Mouse (Mus musculus): ENCODE results near the gene Lmx1b.

Lmx1b gene

DNA sequence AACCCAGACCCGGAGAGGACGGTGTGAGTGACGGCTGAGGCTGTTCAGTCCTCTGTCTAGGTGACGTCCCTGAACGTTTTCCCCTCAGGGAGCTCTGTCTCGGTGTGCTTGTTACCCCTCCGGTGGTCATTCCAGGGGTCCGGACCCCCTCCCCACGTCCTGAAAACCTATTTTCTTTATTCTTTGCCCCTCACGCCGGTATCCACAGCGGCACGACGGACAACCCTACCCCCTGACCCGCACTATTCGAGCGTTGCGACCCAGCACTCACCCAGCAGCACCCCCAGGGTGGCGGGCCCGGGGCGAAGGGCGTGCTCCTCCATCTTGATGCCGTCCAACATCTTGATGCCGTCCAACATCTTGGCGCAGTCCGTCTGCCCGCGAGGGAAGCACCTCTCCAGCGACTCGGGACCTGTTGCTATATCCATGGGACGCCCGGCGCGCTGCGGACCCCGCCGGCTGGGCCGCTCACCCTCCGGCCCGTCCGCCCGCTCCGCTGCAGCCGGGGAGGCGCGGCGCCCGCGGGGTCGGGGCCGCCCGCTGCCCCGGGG is at the start of gene Lmx1b:
Gene Lmx1b (minus strand): TSS at position 341 of the 551 bp plus-strand sequence.
- no peak for DNase-seq (ENCODE audit: low read depth, low spot score)

DNA sequence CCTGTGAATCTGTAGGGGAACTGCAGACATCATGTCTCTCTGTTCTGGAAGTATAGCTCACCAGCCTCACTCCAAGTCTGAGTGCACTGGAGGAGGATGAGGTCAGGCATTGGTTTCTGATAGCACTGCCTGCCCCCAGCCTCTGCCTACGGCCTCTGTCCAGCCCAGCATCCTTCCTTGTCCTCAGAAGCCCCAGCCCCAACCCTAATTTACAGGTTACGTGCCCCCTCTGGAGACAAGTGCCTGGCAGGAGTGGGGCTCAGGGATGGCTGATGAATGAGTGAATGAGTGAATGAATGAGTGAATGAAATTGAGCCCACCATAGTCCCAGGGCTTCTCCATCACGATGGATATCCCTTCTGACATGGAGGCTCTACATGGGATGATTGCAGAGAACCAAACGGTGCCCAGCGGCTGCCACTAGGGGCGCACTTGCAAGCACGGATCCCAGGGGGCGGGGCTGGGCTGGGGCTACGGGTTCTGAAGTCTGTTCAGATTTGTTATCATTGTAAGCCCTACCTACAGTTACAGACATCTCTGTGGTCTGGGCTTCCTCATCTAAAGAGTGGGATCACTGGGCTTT is 49.7 kb upstream of the Lmx1b start:
- peak; percentile 60 for DNase-seq (ENCODE audit: low read depth, low spot score)

DNA sequence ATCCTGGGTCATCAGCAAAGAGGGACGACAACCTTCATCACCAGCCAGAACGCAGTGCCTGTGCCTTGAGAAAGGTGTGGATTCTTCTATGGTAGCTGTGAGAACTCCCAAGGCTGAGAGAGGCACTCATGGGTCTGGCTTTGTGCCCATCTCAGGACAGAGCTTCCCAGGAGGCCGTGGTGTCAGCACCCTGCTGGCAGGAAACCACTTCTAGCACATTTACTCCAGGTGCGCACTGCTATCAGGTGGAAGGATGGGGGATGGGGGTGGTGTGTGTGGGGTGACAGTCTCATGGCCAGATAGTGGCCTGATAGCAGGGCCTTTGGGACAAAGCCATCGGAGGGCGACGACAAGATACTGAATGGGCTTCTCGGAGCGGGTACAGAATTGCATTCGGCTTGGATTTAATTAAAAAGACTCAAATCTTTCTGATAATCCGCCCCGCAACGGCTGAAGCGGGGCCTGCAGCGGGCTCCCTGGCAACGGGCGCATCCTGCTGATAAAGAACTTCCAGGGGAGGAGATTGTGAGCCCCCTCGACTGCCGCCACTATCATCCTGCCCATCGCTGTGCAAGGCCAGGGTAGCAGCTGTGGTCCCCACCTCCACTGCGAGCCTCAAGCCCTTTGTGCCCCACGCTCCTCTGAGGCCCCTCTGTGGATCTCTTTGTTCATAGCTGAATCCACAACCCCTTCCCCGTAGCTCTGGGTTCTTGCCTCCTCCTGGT is 49.0 kb upstream of the Lmx1b start:
- no peak for DNase-seq (ENCODE audit: low read depth, low spot score)

DNA sequence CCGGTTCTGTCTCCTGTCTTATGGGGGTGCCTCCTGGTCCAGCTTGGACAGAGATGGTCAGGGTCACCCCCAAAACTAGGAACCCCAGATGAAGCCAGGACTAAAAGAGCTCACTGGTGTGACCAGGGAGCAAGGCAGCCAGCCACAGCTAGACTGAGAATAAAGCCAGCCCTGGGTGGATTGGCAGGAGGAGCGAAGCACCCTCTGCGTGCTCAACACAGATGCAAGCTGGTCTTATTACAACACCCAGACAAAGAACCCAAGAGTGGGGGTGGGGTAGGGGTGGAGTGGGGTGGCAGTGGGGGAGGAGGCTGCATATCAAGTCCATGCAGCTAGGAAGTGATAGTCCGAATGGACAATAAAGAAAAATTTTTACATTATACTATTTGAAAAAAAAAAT is 43.3 kb upstream of the Lmx1b start:
- no peak for DNase-seq (ENCODE audit: low read depth, low spot score)

DNA sequence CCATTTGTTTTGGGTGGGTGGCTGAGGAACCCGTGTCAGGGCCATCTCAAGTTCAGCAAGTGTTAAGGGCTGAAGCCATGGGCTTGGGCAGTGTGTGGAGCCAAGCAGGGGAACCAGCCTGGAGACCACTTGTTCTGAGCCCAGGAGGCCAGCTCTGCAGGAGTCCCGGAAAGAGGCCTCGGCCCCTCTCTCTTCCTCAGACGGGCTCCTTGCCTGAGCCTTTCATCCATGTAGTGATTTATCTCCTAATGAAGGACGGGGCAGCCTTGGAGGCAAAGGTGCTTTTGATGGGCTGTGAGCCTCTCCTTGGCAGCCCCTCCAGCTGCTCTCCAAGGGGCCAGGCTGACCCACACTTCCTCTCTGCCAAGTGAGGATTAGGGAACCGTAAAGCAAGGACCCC is 42.8 kb upstream of the Lmx1b start:
- no peak for DNase-seq (ENCODE audit: low read depth, low spot score)

DNA sequence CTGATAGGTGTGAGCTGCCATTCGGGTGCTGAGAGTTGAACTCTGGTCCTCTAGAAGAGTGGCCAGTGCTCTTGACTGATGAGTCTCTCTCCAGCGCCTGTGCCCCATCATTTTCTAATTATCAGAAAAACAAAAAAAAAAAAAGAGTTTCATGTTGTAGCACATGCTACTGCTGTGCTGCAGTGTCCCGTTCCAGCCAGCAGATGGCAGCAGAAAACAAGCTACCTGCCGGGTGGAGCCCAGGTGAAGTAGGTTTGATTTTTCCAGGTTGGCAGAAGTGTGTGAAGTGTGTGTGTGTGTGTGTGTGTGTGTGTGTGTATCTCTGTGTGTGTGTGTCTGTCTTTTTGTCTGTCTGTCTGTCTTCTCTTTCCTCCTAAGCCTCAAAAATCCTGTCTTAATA is 41.9 kb upstream of the Lmx1b start:
- DNase-seq (ENCODE audit: low read depth, low spot score) = peak; percentile 67

DNA sequence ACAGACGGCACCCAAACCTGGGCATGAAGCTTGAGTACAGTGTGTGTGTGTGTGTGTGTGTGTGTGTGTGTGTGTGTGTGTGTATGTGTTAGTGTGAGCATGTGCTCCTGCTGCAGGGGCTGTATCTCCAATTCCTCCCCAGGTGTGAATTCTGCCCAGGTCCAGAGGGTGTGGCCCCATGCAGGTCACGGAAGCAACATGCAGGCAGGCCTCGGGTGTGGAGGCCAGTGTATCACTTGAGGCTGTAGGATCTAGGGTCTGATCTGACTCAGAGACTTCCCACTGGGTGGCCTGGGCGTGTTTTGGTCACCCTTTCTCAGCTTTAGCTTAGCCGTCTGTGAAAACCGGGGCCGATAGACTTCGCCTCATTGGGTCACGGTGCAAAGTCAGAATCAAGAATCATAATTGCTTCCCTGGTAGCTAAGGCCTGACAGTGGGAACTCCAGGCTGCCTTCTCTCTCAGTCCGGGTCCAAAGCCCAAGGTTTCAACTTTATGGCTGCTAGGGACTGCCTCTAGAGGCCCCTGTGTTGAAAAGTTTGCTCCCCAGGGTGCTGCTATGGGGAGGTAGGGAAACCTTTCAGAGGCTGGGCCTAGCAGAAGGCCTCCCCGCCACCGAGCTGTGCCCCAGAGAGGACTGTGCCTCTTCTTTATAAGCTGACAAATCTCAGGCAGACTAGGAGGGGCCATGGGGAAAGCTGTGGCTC is 38.8 kb upstream of the Lmx1b start:
- no peak for DNase-seq (ENCODE audit: low read depth, low spot score)

DNA sequence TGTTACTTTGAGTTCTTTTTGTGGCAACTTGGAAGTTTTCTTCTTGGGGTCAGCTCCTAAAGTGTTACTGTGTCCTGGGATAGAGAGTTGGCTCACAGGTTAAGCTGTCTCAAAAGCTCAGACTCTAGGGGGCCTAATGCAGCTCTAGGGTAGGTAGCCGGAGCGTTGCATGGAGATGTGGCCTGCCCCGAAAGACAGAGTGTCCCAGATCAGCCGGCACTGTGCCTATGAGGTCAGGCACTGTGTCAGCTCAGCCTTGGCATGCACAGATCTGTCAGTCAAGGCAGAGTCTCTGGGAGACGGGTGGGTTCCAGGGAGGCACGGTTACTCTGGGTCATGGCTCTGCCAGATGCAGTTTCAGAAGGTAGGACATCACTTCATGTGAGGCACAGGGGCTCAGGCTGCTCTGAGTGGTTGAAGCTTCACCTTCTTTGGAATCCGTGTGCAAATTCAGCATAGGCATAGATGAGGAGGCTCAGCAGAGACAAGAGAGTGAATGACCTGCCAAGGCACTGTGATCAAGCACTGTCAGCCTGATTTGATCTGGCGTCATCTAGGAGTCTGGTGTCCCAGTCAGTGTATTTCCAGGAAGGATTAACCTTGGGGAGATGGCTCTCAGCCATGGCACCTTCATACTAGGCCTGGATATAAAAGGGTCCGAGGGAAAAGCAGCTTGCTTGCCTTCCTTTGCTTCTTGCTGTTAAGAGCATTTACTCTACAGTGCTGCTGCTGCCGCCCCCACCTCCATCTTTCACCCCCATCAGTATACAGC is 32.6 kb upstream of the Lmx1b start:
- DNase-seq (ENCODE audit: low read depth, low spot score) = no peak

DNA sequence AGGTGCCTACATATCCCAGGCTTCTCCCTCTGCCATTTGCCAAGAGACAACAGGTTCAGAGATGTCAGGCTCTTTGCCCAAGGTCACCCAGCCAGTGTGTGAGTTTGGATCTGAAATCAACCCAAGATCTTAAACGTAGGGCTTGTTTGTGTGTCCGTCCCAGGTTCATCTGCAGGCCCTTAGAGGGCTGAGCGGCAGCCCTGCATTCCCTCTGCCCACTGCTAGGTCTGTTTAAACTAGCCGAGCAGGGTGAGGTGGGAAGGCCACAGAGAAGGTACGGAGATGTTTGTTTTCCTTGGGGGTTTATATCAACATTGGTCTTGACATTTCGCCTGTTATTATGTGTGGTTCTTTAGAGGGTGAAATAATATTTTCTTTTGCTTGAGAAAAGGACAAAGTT is 28.4 kb upstream of the Lmx1b start:
- no peak for DNase-seq (ENCODE audit: low read depth, low spot score)

DNA sequence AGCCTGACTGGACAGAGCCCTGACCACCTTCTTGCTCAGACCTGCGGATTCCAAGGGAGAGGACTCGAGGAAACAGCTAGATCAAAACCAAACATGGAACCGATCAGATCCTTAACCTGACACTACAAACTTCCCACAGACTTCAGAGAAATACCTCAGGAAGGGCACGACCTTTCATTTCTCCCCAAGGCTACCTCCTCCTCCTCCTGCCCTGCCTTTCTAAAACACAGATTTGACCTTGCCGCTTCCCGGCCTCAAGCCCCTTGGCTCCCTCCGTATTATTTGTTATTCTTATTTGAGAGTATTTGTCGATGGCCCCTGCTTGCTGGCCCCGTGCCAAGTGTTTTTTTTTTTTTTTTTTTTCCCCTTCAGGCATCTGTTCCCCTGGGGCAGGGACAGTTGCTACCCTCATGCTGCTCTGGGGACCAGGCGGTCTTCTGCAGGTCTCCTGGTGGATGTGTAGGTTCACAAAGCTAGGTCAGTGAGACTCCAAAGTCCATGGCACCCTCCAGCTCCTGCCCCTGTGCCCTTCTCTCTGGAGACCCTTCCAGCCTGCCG is 26.2 kb upstream of the Lmx1b start:
- no peak for DNase-seq (ENCODE audit: low read depth, low spot score)

DNA sequence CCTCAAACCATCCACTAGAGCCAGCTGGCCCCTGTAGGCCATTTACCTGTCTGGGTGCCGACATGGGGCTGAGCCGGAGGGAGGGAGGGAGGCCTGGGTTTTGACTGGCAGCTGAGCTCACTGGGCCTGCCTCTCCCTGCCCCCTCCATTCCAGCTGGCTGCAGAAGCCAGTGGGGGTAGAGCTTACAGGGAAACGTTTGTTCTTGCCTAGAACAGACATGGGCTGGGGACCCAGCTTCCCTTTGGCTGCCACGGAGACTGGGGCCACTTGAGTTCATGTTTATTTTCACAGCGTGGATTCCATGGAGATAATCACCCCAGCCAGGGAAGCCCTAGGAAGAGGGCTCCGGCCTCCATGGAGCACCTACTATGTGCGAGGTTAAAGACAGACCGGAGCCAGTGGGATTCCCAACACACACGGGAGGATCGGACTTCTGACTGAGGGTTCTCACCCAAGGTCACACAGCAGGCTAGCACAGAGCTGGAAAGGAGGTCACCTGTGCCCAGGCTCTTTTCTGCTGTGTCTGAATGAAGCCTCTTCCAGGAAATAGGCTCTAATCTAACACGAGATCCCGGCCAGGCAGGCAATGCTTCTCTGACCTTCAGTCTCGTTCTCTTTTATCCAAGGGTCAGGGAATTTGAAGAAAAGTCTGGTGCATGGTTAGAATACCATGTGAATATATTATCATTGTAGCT is 25.2 kb upstream of the Lmx1b start:
- DNase-seq (ENCODE audit: low read depth, low spot score) = no peak

DNA sequence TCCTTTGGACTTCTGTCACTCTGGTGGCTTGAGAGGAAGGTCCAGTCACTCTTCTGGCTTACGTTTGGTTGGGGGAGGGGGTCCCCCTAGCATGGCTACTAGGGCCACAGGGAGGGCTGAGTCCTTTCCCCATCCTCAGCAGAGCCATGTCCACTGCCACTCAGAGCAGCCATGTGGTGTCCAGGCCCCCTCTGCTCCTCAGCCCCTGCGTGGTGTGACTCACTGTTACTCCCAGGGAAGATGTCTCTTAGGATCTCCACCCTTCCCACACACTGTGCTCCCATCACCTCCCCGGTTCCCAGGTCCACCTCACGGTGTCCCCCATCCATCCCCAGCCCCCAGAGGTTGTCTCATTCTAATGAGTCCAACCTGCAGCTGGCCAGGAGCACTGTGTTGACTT is 24.4 kb upstream of the Lmx1b start:
- DNase-seq (ENCODE audit: low read depth, low spot score) = no peak

DNA sequence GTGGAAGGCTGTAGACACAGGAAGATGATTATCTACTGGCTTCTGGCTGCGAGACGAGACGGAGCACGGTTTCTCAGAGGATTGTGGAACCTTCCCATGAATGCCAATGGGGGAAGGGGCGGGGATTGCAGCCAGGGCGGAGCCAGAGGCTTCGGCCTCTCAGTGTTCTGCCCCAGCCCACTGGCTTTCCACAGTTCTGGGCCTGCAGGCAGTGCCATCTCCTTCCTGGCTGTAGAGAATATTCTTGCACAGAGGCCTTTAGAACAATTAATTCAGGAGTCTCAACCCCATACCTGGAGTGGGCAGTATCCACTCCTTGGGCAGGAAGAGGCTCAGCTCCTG is 18.9 kb upstream of the Lmx1b start:
- DNase-seq (ENCODE audit: low read depth, low spot score) = no peak

DNA sequence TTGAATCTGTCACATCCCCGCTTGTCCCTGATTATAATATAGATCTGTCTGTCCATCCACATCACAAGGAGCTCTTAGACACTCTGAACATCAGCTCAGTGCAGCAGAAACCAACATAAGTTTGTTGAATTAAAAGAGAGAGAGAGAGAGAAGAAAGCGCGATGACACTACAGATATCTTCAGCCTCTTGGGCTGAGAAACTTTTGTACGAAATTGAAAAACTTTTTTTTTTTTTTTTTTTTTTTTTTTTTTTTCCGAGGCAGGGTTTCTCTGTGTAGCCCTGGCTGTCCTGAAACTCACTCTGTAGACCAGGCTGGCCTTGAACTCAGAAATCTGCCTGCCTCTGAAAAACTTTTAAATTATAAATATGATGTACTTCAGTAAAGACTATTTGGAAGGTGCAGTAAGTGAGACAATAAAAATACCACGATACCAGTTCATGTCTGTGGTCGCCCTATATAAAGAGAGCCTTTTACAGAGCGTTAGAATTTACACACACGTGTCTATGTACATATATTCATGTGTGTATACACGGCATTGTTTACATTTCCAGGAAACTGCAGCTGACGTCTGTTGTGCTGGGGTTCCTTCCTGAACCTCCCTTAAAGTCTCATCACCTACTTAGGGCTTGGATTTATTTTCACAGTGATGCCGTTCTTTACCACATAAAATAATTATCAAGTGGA is 18.4 kb upstream of the Lmx1b start:
- DNase-seq (ENCODE audit: low read depth, low spot score) = no peak

DNA sequence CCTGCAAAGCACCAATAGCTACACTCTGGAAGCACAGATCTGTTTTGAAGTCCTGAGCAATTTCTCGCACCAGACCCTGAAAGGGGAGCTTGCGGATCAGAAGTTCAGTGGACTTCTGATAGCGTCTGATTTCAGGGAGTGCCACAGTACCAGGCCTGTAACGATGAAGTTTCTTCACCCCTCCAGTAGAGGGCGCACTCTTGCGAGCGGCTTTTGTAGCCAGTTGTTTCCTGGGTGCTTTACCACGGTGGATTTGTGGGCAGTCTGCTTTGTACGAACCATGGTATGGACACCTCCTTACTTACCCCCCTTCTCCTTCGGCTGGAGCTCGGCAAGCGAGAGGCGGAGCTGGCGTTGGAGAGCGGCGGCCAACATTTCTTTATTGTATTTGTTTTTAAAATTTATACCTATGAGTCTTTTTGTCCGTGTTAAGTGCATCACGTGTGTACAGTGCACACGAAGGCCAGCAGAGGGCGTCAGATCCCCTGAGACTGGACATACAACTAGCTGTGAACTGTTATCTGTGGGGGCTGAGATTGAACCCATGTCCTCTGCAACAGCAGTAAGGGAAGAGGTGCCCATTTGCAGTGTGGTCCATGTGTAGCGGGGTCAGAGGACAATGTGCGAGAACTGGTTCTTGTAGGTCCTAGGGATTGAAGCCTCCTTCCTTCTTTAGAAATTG is 12.3 kb upstream of the Lmx1b start:
- DNase-seq (ENCODE audit: low read depth, low spot score) = no peak

DNA sequence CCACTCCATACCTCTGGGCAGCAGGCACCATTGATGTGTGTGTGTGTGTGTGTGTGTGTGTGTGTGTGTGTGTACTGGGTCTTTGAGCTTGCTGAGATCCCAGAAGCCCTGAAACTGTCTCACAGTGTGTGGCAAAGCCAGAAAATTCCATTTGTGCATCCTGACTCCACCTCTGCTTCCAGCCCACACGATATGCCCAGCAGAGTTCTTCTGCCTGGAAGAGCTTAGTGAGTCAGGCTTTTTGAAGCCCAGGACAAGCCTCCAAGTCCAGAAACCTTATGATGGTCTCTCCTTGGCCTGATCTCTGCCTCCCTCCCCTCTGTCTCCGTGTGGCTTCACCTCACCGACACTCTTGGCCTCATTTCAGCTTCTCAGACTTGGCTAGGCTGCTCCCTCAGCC is 9.1 kb upstream of the Lmx1b start:
- no peak for DNase-seq (ENCODE audit: low read depth, low spot score)

DNA sequence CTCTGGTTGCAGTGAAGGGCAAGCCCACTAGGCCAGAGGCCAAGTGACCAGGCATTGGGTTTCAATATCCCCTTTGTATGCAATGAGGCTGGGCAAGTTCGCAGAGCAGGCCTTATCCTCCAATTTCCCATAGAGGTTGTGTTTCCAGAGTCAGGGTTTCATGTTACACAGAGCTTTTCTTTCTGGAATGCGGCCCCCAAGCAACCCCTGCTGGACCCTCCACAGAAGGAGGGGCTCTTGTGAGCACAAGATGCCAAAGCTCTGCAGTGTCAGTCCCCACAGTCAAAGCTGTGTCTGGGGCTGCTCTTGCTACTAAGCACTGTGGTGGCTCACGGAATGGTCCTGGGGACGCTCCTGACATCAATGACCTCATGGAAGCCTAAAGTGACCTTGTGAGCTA is 8.6 kb upstream of the Lmx1b start:
- no peak for DNase-seq (ENCODE audit: low read depth, low spot score)

DNA sequence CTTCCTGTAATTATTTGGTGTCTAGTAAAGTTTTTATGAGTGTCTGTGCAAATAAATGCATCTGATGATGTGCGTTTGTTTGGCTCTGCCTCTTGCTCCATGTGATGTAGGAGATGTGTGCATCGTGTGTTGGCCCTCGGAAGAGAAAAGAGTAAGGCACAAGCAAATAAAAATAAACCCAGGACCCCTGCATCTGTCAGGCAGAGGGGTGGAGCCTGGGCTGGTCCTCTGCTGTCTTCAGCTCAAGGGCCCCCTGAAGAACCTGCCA is 5.9 kb upstream of the Lmx1b start:
- no peak for DNase-seq (ENCODE audit: low read depth, low spot score)

DNA sequence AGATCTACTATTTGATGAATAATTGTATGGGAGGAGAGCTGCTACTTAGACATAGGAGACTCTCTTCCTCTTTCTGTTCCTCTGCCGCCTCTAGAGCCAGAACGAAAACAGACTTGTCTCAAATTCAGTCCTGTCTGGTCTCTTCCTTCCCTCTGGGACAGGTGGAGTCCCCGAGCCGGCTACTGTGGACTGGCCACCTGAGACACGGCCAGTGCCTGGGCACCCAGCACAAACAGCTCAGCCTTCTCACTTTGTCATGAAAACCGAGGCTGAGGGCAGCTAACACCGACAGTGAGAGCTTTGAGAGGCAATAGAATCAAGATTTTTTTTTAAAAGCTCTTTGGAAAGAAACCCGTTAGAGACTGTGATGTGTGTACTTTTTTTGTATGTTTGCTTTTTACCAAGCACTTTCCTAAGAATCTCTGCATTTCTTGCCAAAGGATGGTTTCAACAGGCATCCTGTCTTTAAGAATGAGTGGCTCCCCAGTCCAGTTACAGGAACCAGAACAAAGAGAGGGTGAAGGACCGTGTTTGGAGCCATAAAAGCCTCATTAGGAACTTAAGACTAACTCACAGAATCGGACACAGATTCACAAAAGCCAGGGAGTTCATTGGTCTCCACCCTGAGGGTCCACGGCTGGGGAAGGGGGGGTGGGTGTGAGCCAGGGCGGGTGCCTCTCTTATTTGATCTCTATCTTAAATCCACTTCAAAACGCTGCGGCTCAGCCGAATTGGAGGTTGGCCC is 5.4 kb upstream of the Lmx1b start:
- no peak for DNase-seq (ENCODE audit: low read depth, low spot score)
